Mouse (Mus musculus) duodenum, adult 2 months (tissue): ENCODE results near the gene Popdc3. TPM values are rescaled to one million over a fixed set of nuclear protein-coding genes. Genes with fewer than 3 reads are reported as not detected.

Source experiments
- polyA plus RNA-seq: library from polyadenylated mRNA; depleted of rRNA; stranded (reverse); fragments of >200 nt; gene quantifications from 2 replicates; pipeline ENCODE4 v1.2.3, GENCODE M21; 2012; ENCODE audit warnings: low replicate concordance; rRNA removed

The Popdc3 gene
- polyA plus RNA-seq, result not detected in 2 replicates

GRCm38 (mm10) chr10:45177798-45178197, at the start of gene Popdc3:
TSS of gene Popdc3 (plus strand) at chr10:45178098.

GRCm38 (mm10) chr10:45335434-45336422, 157.8 kb downstream of the Popdc3 start, which contains the start of gene Bves:
TSS of gene Bves (plus strand) at chr10:45335772.

Other genes with a start within 250 kb of the Popdc3 start
- gene Prep, start 110.9 kb upstream of the Popdc3 start, polyA plus RNA-seq, result 4.6 and 6.1 TPM in 2 replicates
- gene Bves, start 157.7 kb downstream of the Popdc3 start, polyA plus RNA-seq, result 0.75 and 0.76 TPM in 2 replicates